Mouse (Mus musculus) kidney, adult 11 months (tissue): ENCODE measurements at regions not wholly inside any gene's neighbourhood (a gene's known extent, or its start where the extent isn't known, plus 50 kb on each side); places are given as distances from the start of the nearest gene placed in this dataset.

Source experiments
- DNase-seq: peaks from one replicate; pipeline ENCODE4 v3.0.0; 2022

DNA sequence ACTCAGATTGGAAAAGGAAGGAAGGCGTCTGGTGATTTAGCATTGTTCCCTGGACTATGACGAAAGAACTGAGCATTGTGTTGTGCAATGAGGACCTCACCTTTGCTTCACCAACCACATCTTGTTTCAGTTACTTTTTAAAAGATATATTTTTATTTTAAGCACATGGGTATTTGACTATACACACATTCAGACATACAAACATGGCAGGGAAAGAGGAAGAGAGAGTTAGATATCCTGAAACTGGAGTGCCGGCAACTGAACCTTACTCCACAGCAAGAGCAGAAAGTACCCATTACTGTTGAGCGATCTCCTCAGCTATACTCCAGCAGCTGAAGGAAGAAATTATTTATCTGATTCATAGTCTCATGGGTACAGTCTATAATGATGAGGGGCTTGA, 287.7 kb downstream of the Rps29 start:
- no peak for DNase-seq

DNA sequence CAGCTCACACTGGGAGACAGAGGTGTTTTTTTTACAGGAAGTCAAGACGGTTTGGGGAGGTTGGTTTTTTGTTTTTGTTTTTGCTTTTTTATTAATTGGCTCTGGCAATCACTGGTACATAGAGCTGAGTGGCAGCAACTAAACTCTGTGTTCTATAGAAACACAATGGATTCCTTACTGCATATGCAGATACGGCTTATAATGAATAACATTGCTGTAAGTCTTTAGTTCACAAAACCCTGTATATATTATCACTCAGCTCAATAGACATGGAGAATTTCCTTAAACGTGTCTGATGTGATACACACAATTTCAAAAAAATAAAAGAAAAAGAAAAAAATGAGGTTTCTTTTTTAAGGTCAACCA, 296.0 kb downstream of the Rps29 start:
- DNase-seq, result no peak

- DNase-seq, result no peak
These were observed 296.5 kb downstream of the Rps29 start for GRCm38 (mm10) chr12:68862313-68862990.

GRCm38 (mm10) chr12:68860332-68860731, 298.7 kb downstream of the Rps29 start:
- DNase-seq, result no peak

- DNase-seq, result no peak
These were observed 309.3 kb downstream of the Rps29 start for GRCm38 (mm10) chr12:68849616-68850140.

DNA sequence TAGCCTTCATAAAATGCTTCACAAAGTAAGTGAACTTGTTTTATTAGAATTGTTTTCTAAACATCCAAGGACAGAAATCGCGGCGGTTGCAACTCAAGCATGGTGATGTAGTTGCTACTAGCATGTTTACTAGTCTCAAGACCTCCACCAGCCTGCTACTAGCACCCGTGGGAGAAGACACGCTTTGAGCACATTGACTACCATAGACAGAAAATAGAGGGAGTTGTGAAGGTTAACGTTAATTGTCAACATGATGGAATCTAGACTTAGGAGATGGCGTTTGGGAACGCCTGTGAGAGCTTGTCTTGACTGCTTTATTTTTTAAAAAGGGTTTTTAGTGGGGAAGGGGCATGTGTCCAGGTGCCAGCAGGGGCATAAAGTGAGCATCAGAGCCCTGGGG, 318.2 kb downstream of the Rps29 start:
- DNase-seq, result no peak

GRCm38 (mm10) chr12:68840156-68840555, 318.8 kb downstream of the Rps29 start:
- DNase-seq, result no peak

GRCm38 (mm10) chr12:68836023-68836422, 323.0 kb downstream of the Rps29 start:
- DNase-seq, result no peak

DNA sequence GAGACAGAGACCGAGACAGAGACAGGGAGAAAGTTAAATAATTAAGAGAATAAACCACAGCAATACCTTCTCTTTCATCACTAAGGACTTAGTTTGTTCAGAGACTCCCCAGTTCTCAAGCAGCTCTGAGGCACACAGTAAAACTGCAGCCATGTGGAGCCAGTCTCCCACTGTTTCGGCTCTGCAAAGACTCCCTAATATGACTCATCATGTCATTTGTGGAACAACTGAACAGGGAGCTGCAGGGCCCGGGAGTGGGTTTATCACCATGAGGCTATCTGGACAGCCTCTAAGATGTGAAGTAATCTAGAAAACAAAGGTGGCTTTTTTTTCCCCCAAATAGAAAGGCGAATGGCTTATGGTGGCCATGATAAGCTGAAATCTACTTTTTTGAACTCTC, 325.1 kb downstream of the Rps29 start:
- no peak for DNase-seq

GRCm38 (mm10) chr12:68829404-68829803, 329.6 kb downstream of the Rps29 start:
- no peak for DNase-seq

DNA sequence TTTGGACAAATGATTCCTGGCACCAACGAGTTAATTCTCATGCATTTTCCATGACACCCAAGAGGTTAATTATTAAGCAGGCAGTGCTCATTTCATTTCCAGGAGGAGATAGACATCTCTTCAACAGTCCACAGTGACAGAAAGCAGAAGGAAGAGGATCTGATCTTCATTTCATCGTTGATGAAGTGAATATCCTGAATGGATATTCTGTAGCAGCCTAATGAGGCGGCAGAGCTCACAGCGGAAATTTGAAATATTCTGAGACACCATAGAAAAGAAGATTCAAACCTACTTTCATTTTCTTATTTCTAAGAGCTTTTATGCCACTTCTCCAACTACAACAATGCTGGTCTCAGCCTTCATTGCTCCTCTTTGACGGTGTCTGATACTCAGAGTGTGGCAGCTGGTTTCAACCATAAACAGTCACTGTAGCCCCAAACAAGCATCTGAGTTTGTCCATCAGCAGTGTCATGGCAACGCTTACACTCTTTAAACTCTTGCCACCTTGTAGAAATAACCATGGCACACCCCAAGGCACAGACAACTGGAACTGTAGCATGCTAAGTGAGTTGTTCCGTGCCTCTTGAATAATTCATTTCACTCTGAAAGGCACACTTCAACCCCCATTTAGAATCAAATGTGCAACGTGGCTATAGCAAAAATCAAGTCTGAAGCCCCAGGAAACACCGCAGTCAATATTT, 331.3 kb downstream of the Rps29 start:
- no peak for DNase-seq

DNA sequence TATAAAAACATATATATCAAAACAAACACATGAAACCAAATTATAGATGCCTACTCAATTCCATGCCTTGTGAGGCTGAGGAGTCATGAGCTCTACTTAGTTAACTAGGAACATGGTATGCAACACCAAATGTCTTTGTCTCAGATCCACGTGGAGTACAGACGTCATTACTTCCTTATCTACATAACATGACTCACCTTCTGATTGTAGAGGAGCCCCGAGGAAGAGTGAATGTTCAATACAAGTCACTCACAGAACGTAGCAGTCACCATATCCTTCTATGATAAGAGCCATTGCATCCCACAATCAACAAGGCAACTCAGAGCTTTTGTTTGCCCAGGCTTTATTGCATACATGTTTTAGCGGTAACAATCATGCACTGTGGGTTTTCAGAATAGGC, 364.6 kb downstream of the Rps29 start:
- no peak for DNase-seq

DNA sequence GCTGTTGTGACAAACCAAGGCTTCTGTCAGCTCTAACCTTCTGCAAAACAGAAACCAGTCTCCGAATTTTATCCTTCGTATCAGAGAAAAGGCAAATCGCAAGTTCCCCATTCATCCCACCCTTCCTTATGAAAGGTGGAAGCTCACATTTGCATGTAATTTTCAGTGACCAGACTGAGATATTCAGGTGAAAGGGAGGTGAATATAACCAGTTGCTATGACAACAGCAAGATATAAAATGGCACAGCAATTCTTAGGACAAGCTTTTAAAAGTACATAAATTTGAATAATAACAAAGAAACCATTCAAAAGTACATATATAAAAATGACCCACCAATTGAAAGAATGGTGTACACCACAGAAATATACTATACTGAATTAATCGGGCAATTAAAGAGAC, 375.4 kb downstream of the Rps29 start:
- no peak for DNase-seq

DNA sequence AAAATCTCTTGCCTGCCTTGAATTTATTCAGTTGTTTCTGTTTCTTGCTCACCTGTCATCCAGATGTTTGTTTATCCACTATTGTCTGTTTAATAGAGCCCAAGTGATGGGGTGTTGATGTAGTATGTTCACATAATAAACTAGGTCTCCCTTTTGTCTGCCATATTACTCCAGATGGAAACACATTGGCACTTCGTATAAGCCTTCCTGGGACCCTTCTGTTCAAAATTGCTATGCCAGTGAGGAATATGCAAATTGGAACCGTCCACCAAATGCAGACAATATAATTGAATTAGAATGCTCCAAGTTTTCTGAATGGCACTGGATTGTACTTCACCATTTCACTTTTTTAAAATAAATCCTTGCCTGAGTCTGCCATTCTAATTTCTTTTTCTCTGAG, 383.5 kb downstream of the Rps29 start:
- DNase-seq, result no peak

DNA sequence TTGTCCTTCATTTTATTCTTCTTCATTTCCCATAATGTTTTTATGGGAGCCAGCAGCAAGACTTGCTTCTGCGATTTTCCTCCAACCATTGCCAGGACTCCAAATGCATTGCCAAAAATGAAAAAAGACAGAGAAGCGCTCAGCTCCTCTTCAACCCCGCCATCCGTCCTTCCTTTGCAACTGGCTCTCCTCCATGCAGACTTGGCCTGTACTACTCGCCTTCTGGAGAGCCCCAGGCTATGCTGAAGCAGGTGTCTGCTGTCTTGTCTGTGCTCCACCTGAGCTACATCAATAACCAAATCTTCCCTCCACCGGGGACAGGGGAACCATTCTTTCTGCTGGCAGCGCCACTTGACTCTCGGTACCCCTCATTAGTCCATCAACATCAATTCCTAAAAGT, 384.2 kb downstream of the Rps29 start:
- DNase-seq, result no peak

- DNase-seq, result no peak
These were observed 400.5 kb downstream of the Rps29 start for GRCm38 (mm10) chr12:68758263-68759020.

DNA sequence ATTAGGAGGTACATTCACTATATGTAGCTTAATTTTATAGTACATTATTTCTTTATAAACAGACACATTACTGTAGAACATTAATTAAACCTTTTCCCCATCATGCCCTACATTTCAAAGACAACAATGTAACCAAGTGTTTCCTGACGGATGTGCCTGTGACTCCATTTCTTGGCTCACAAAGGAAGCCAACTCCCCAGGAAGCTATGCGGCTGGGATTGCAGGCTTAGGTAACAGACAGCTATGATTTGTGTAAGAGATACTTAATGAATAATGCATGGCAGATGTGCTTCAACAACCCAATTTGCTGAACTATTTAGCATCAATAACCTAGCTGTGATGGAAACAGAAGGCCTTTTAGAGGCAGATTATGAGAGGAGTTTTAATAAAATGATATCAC, 430.1 kb downstream of the Rps29 start:
- DNase-seq, result no peak

DNA sequence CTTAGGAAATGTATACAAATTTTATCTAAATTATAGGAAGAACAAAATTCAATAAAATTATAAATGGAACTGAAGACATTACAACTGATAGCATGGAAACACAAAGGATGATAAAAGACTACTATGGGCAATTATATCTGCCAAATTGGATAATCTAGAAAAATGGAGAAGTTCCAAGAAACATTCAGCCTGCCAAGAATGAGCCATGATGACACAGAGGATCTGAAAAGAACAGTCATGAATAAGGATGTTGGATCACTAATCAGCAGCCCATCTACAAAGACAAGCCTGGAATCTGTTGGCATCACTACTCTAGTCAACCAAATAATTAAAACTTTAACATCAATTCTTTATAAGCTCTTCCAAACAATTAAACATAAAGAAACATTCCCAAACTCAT, 440.0 kb downstream of the Rps29 start:
- no peak for DNase-seq

DNA sequence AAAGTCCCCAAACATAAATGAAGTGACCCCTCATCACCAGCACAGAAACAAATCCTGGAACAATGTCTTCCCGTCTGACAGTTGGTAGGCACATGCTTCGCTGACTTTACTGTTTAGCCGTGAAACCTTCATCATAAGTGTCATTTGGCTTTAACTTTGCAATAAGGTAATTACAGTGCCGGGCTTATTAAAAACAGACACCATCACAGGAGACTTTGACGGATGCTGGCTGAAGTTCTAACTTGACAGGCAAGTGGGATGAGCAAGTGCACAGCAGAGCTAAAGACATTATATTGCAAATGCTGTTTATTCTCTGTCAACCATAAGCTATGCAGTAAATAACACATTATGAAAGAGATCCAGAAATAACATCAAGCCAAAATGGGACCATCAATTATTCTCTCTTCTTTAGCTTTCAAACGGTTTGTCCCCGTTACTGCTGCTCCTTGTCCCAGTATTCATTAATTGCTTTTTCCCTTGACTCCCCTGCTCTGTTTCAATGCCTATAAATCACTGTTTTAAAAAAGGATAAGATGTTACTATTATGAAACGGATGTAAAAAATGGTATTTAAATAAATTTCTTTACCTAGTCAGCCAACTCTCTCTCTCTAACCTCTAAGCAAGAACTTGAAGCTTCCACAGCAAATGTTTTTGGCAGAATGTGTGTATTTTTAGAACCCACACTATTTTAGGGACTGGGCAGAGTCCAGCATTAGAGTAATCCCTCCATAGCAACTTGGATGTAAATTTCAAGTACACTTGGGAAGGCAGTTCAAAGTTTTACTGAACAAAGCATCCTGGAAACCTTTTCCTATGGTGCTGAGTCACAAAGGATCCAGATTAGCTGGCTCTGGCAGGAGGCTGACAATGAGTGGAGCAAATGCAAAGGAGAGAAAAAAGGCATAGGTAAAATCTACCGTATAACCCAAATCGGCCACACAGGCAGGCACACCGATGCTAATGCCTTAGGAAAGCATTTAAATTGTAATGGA, 464.4 kb downstream of the Rps29 start:
- no peak for DNase-seq

DNA sequence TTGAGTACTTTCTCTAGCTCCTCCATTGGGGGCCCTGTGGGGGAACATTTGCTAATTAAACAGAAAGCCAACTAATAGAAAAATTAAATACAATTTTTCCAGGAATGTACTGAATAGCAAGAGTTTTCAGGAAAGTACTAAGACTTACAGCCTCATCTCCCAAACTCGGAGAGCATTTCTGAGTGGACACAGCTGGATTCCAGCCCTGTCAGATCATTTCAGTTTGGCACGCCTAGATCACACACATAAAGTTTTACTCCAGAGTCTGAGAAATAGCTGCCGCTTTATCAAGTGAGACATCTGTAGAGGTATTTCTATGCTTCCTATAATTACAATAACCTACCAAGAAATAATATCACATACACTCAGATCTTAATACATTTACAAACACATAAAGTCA, 470.7 kb downstream of the Rps29 start:
- DNase-seq, result no peak

DNA sequence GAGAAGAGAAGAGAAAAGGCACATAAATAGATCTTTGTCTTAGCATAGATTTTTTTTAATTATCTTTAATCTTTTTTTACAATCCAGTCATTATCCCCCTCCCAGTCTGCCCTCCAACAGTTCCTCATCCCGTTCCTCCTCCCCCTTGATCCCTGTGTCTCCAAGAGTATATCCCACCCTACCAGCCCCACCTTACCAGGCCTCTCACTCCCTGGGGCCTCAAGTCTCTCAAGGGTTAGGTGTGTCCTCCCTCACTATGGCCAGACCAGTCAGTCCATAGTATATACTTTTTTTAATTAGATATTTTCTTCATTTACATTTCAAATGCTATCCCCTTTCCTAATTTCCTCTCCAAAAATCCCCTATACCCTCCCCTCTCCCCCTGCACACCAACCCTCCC, 475.1 kb downstream of the Rps29 start:
- DNase-seq, result no peak

GRCm38 (mm10) chr12:68683176-68683575, 475.8 kb downstream of the Rps29 start:
- DNase-seq, result no peak

DNA sequence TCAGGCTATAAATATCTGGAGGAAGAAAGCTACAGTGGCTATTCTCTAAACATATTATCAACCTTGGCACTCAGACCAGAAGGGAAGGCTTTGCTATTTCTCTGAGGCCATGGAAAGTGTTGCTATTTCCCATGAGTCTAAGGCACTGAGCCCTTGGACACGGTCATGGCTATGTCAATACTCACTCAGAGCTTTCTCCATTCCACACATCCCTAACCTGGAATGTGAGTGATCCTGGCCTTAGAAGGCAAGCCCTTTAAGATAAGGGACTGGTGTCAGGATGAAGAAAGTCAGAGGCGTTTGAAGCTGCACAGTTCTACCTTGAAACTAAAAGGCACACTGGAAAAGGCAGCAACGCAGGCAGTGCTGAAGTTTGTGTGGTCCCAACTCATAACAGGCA, 478.3 kb downstream of the Rps29 start:
- no peak for DNase-seq
